Mouse (Mus musculus): Measurements from ENCODE around the gene Gpd1. TPM values are rescaled to one million over a fixed set of nuclear protein-coding genes. Genes with fewer than 3 reads are reported as not detected.
"Not testable (repeated sequence)": the region's sequence is repeated elsewhere in the genome, so short reads cannot be mapped to it uniquely, and the experiment has no call there.

The Gpd1 gene
- polyA plus RNA-seq, 1 experiment from 2014 or later = 0.54 TPM

- Histone ChIP-seq H3K9ac (peak overlapping the region; percentile 47), H3K27ac (peak overlapping the region; percentile 78), H3K9me3 (no peaks in the 10 kb centered on the region), H3K4me2 (replicated peaks) (peak overlapping the region; percentile 72), H3K27me3 (no peaks in the 10 kb centered on the region), H3K4me3 (peak overlapping the region; percentile 99), H3K36me3 (peaks cover 19% of the 10 kb centered on the region), H3K4me1 (peaks cover 29% of the 10 kb centered on the region)
- 10% methylated on average over 16 of the region's 16 CpGs for WGBS
- ATAC-seq (ENCODE audit: insufficient number of reproducible peaks, insufficient read depth, low FRiP score, low TSS enrichment) = 0 out of 2 replicates have a peak, but pooled peaks have one; percentile 8
Observed at GRCm38 (mm10) chr15:99724292-99725021, 7.1 kb downstream of the Gpd1 start.

- no peaks in the 10 kb centered on the region for H3K9me3 ChIP-seq
- under 1% methylated on average over 68 of the region's 68 CpGs for WGBS
- H3K27me3 ChIP-seq = no peaks in the 10 kb centered on the region
- peak; percentile 91 for ATAC-seq (ENCODE audit: insufficient number of reproducible peaks, insufficient read depth, low FRiP score, low TSS enrichment)
- H3K4me3 ChIP-seq = peak within 1 kb of the TSS; percentile 99
- peak within 1 kb of the TSS; percentile 93 for H3K9ac ChIP-seq
- peaks cover 29% of the 10 kb centered on the region for H3K4me1 ChIP-seq
- H3K4me2 ChIP-seq (replicated peaks) = peak within 1 kb of the TSS; percentile 72
- peaks cover 25% of the 10 kb centered on the region for H3K36me3 ChIP-seq
- peak within 1 kb of the TSS; percentile 92 for H3K27ac ChIP-seq
Observed at GRCm38 (mm10) chr15:99725341-99726155, 8.2 kb downstream of the Gpd1 start, which contains the start of gene Cox14. TSS of gene Cox14 (plus strand) at chr15:99725618.

GRCm38 (mm10) chr15:99726549-99726948, 9.2 kb downstream of the Gpd1 start:
- peaks cover 29% of the 10 kb centered on the region for H3K4me1 ChIP-seq
- no peak overlapping the region for H3K27ac ChIP-seq
- H3K9me3 ChIP-seq = no peaks in the 10 kb centered on the region
- H3K9ac ChIP-seq = peak overlapping the region; percentile 93
- 84% methylated on average over 2 of the region's 2 CpGs for WGBS
- peaks cover 25% of the 10 kb centered on the region for H3K36me3 ChIP-seq
- H3K4me2 ChIP-seq (replicated peaks) = peak overlapping the region; percentile 72
- no peak for ATAC-seq (ENCODE audit: insufficient number of reproducible peaks, insufficient read depth, low FRiP score, low TSS enrichment)
- peak overlapping the region; percentile 99 for H3K4me3 ChIP-seq
- no peaks in the 10 kb centered on the region for H3K27me3 ChIP-seq

- H3K27ac ChIP-seq; H3K4me3 ChIP-seq; H3K9ac ChIP-seq; H3K9me3 ChIP-seq; H3K27me3 ChIP-seq; ATAC-seq (ENCODE audit: insufficient number of reproducible peaks, insufficient read depth, low FRiP score, low TSS enrichment): not testable (repeated sequence)
- H3K4me1 ChIP-seq = peaks cover 29% of the 10 kb centered on the region
- H3K36me3 ChIP-seq = peaks cover 30% of the 10 kb centered on the region
- H3K4me2 ChIP-seq (replicated peaks) = 0 out of 2 replicates have a peak overlapping the region, but pooled peaks have one; percentile 72
- WGBS = 90% methylated on average over 4 of the region's 5 CpGs
Observed at GRCm38 (mm10) chr15:99727039-99727438, 9.7 kb downstream of the Gpd1 start.

- Histone ChIP-seq H3K9ac (no peak overlapping the region), H3K4me2 (replicated peaks) (no peak overlapping the region), H3K4me3 (no peak overlapping the region), H3K27ac (no peak overlapping the region), H3K36me3 (peaks cover 30% of the 10 kb centered on the region), H3K4me1 (peaks cover 29% of the 10 kb centered on the region), H3K9me3 (no peaks in the 10 kb centered on the region), H3K27me3 (no peaks in the 10 kb centered on the region)
- WGBS = 97% methylated on average over 12 of the region's 12 CpGs
- no peak for ATAC-seq (ENCODE audit: insufficient number of reproducible peaks, insufficient read depth, low FRiP score, low TSS enrichment)
Observed at GRCm38 (mm10) chr15:99727525-99727924, 10.2 kb downstream of the Gpd1 start.

GRCm38 (mm10) chr15:99728211-99728610, 10.9 kb downstream of the Gpd1 start:
- ATAC-seq (ENCODE audit: insufficient number of reproducible peaks, insufficient read depth, low FRiP score, low TSS enrichment) = no peak
- peaks cover 36% of the 10 kb centered on the region for H3K36me3 ChIP-seq
- 96% methylated on average over 5 of the region's 5 CpGs for WGBS
- no peak overlapping the region for H3K9ac ChIP-seq
- no peaks in the 10 kb centered on the region for H3K27me3 ChIP-seq
- H3K27ac ChIP-seq = no peak overlapping the region
- no peaks in the 10 kb centered on the region for H3K9me3 ChIP-seq
- no peak overlapping the region for H3K4me3 ChIP-seq
- peaks cover 25% of the 10 kb centered on the region for H3K4me1 ChIP-seq
- no peak overlapping the region for H3K4me2 ChIP-seq (replicated peaks)

- Histone ChIP-seq H3K4me2 (replicated peaks) (no peak overlapping the region), H3K27me3 (no peaks in the 10 kb centered on the region), H3K4me1 (peaks cover 15% of the 10 kb centered on the region), H3K4me3 (no peak overlapping the region), H3K9me3 (no peaks in the 10 kb centered on the region), H3K9ac (no peak overlapping the region), H3K36me3 (peaks cover 40% of the 10 kb centered on the region), H3K27ac (no peak overlapping the region)
- 91% methylated on average over 4 of the region's 4 CpGs for WGBS
- no peak for ATAC-seq (ENCODE audit: insufficient number of reproducible peaks, insufficient read depth, low FRiP score, low TSS enrichment)
Observed at GRCm38 (mm10) chr15:99729056-99729783, 11.9 kb downstream of the Gpd1 start.

- H3K9ac ChIP-seq = no peak overlapping the region
- no peak overlapping the region for H3K27ac ChIP-seq
- H3K4me2 ChIP-seq (replicated peaks) = no peak overlapping the region
- WGBS = 97% methylated on average over 2 of the region's 2 CpGs
- H3K4me3 ChIP-seq = no peak overlapping the region
- no peaks in the 10 kb centered on the region for H3K9me3 ChIP-seq
- no peaks in the 10 kb centered on the region for H3K27me3 ChIP-seq
- no peak for ATAC-seq (ENCODE audit: insufficient number of reproducible peaks, insufficient read depth, low FRiP score, low TSS enrichment)
- H3K4me1 ChIP-seq = peaks cover 6% of the 10 kb centered on the region
- H3K36me3 ChIP-seq = peaks cover 58% of the 10 kb centered on the region
Observed at GRCm38 (mm10) chr15:99731167-99731566, 13.9 kb downstream of the Gpd1 start.

- Histone ChIP-seq H3K36me3 (peaks cover 63% of the 10 kb centered on the region), H3K4me3 (no peak overlapping the region), H3K9ac (no peak overlapping the region), H3K27me3 (no peaks in the 10 kb centered on the region), H3K4me2 (replicated peaks) (no peak overlapping the region), H3K9me3 (no peaks in the 10 kb centered on the region), H3K27ac (no peak overlapping the region), H3K4me1 (peaks cover under 1% of the 10 kb centered on the region; the same call in 1 of the 2 replicates)
- WGBS = 87% methylated on average over 3 of the region's 3 CpGs
- ATAC-seq (ENCODE audit: insufficient number of reproducible peaks, insufficient read depth, low FRiP score, low TSS enrichment) = no peak
Observed at GRCm38 (mm10) chr15:99731678-99732077, 14.4 kb downstream of the Gpd1 start.

- H3K9ac ChIP-seq = no peak overlapping the region
- no peaks in the 10 kb centered on the region for H3K4me1 ChIP-seq
- H3K4me3 ChIP-seq = no peak overlapping the region
- WGBS = 93% methylated on average over 5 of the region's 5 CpGs
- H3K27ac ChIP-seq = no peak overlapping the region
- no peaks in the 10 kb centered on the region for H3K9me3 ChIP-seq
- no peak overlapping the region for H3K4me2 ChIP-seq (replicated peaks)
- peaks cover 65% of the 10 kb centered on the region for H3K36me3 ChIP-seq
- no peaks in the 10 kb centered on the region for H3K27me3 ChIP-seq
- no peak for ATAC-seq (ENCODE audit: insufficient number of reproducible peaks, insufficient read depth, low FRiP score, low TSS enrichment)
Observed at GRCm38 (mm10) chr15:99733186-99733585, 15.9 kb downstream of the Gpd1 start.

- Histone ChIP-seq H3K4me2 (replicated peaks) (no peak overlapping the region), H3K4me3 (no peak overlapping the region), H3K9me3 (no peaks in the 10 kb centered on the region), H3K4me1 (no peaks in the 10 kb centered on the region), H3K36me3 (peaks cover 73% of the 10 kb centered on the region), H3K9ac (no peak overlapping the region), H3K27ac (no peak overlapping the region), H3K27me3 (no peaks in the 10 kb centered on the region)
- WGBS = 91% methylated on average over 2 of the region's 2 CpGs
- ATAC-seq (ENCODE audit: insufficient number of reproducible peaks, insufficient read depth, low FRiP score, low TSS enrichment) = no peak
Observed at GRCm38 (mm10) chr15:99735631-99736030, 18.3 kb downstream of the Gpd1 start.
